Mouse (Mus musculus) cerebellum, adult 9-11 months (tissue): ENCODE measurements around the gene Pgk1.
A peak's percentile ranks its signal among the peaks of the same experiment; 100 is the strongest.

ENCODE experiments used
- DNase-seq: peaks from one replicate; pipeline ENCODE4 v3.0.0; 2022

The Pgk1 gene

GRCm38 (mm10) chrX:106219171-106220032 is 32.5 kb downstream of the Pgk1 start:
- DNase-seq = peak; percentile 88

GRCm38 (mm10) chrX:106221058-106221457 is 34.2 kb downstream of the Pgk1 start, which contains the start of gene Taf9b:
TSS of gene Taf9b (minus strand) at chrX:106221158.
- no peak for DNase-seq
